Mouse (Mus musculus): ENCODE data around the gene Sept12. TPM values are rescaled to one million over a fixed set of nuclear protein-coding genes. Genes with fewer than 3 reads are reported as not detected.

Gene Sept12
- polyA plus RNA-seq, 1 experiment from 2014 or later: not detected

GRCm38 (mm10) chr16:4979755-4980380, 17.8 kb downstream of the Sept12 start:
- Histone ChIP-seq H3K4me2 (replicated peaks; ENCODE audit: low read depth) (no peak overlapping the region), H3K4me1 (replicated peaks; ENCODE audit: control insufficient read depth, insufficient read depth, low read length) (no peaks in the 10 kb centered on the region), H3K27me3 (replicated peaks; ENCODE audit: control insufficient read depth, insufficient read depth, low read length) (no peaks in the 10 kb centered on the region), H3K9ac (ENCODE audit: low read depth, low read length) (no peak overlapping the region), H3K9me3 (ENCODE audit: control insufficient read depth) (no peaks in the 10 kb centered on the region), H3K27ac (ENCODE audit: low read depth, low read length) (no peak overlapping the region), H3K36me3 (ENCODE audit: control insufficient read depth, insufficient read depth) (no peaks in the 10 kb centered on the region), H3K4me3 (ENCODE audit: low read depth, low read length) (no peak overlapping the region)
- no peak; the same call in 1 of the 2 replicates for ATAC-seq
- peak; percentile 77 for TF ChIP-seq CTCF (IDR thresholded peaks at IDR 0.05; ENCODE audit: low read depth)
- WGBS: 66% methylated on average over 4 of the region's 4 CpGs

- Histone ChIP-seq H3K9ac (ENCODE audit: low read depth, low read length) (no peak overlapping the region), H3K4me1 (replicated peaks; ENCODE audit: control insufficient read depth, insufficient read depth, low read length) (no peaks in the 10 kb centered on the region), H3K4me3 (ENCODE audit: low read depth, low read length) (no peak overlapping the region), H3K27me3 (replicated peaks; ENCODE audit: control insufficient read depth, insufficient read depth, low read length) (no peaks in the 10 kb centered on the region), H3K9me3 (ENCODE audit: control insufficient read depth) (no peaks in the 10 kb centered on the region), H3K4me2 (replicated peaks; ENCODE audit: low read depth) (no peak overlapping the region), H3K27ac (ENCODE audit: low read depth, low read length) (no peak overlapping the region), H3K36me3 (ENCODE audit: control insufficient read depth, insufficient read depth) (no peaks in the 10 kb centered on the region)
- TF ChIP-seq CTCF (IDR thresholded peaks at IDR 0.05; ENCODE audit: low read depth): no peak
- no peak for ATAC-seq
- WGBS: 52% methylated on average over 5 of the region's 5 CpGs
Observed at GRCm38 (mm10) chr16:4978275-4979051, 19.2 kb downstream of the Sept12 start.

- TF ChIP-seq CTCF (IDR thresholded peaks at IDR 0.05; ENCODE audit: low read depth): no peak
- Histone ChIP-seq H3K9ac (ENCODE audit: low read depth, low read length) (no peak overlapping the region), H3K4me3 (ENCODE audit: low read depth, low read length) (no peak overlapping the region), H3K4me2 (replicated peaks; ENCODE audit: low read depth) (no peak overlapping the region), H3K27ac (ENCODE audit: low read depth, low read length) (no peak overlapping the region), H3K9me3 (ENCODE audit: control insufficient read depth) (no peaks in the 10 kb centered on the region), H3K36me3 (ENCODE audit: control insufficient read depth, insufficient read depth) (no peaks in the 10 kb centered on the region), H3K27me3 (replicated peaks; ENCODE audit: control insufficient read depth, insufficient read depth, low read length) (no peaks in the 10 kb centered on the region), H3K4me1 (replicated peaks; ENCODE audit: control insufficient read depth, insufficient read depth, low read length) (no peaks in the 10 kb centered on the region)
- WGBS: 74% methylated on average over 2 of the region's 2 CpGs
- no peak for ATAC-seq
Observed at GRCm38 (mm10) chr16:4976180-4976579, 21.5 kb downstream of the Sept12 start.

GRCm38 (mm10) chr16:4974521-4974920, 23.1 kb downstream of the Sept12 start:
- WGBS: 88% methylated on average over 5 of the region's 5 CpGs
- Histone ChIP-seq H3K27me3 (replicated peaks; ENCODE audit: control insufficient read depth, insufficient read depth, low read length) (no peaks in the 10 kb centered on the region), H3K4me1 (replicated peaks; ENCODE audit: control insufficient read depth, insufficient read depth, low read length) (no peaks in the 10 kb centered on the region), H3K4me2 (replicated peaks; ENCODE audit: low read depth) (no peak overlapping the region), H3K9ac (ENCODE audit: low read depth, low read length) (no peak overlapping the region), H3K36me3 (ENCODE audit: control insufficient read depth, insufficient read depth) (no peaks in the 10 kb centered on the region), H3K27ac (ENCODE audit: low read depth, low read length) (no peak overlapping the region), H3K4me3 (ENCODE audit: low read depth, low read length) (no peak overlapping the region), H3K9me3 (ENCODE audit: control insufficient read depth) (no peaks in the 10 kb centered on the region)
- TF ChIP-seq CTCF (IDR thresholded peaks at IDR 0.05; ENCODE audit: low read depth): no peak
- no peak for ATAC-seq

- 63% methylated on average over 4 of the region's 4 CpGs for WGBS
- no peaks in the 10 kb centered on the region for H3K36me3 ChIP-seq (ENCODE audit: control insufficient read depth, insufficient read depth)
- H3K27me3 ChIP-seq (replicated peaks; ENCODE audit: control insufficient read depth, insufficient read depth, low read length): no peaks in the 10 kb centered on the region
- no peak for ATAC-seq
- no peak overlapping the region for H3K4me3 ChIP-seq (ENCODE audit: low read depth, low read length)
- H3K9ac ChIP-seq (ENCODE audit: low read depth, low read length): no peak overlapping the region
- no peak overlapping the region for H3K4me2 ChIP-seq (replicated peaks; ENCODE audit: low read depth)
- H3K9me3 ChIP-seq (ENCODE audit: control insufficient read depth): no peaks in the 10 kb centered on the region
- no peaks in the 10 kb centered on the region for H3K4me1 ChIP-seq (replicated peaks; ENCODE audit: control insufficient read depth, insufficient read depth, low read length)
- H3K27ac ChIP-seq (ENCODE audit: low read depth, low read length): no peak overlapping the region
- TF ChIP-seq CTCF (IDR thresholded peaks at IDR 0.05; ENCODE audit: low read depth): no peak
Observed at GRCm38 (mm10) chr16:4971626-4972025, 26.0 kb downstream of the Sept12 start.

- Histone ChIP-seq H3K27ac (ENCODE audit: low read depth, low read length) (no peak overlapping the region), H3K9ac (ENCODE audit: low read depth, low read length) (no peak overlapping the region), H3K27me3 (replicated peaks; ENCODE audit: control insufficient read depth, insufficient read depth, low read length) (no peaks in the 10 kb centered on the region), H3K9me3 (ENCODE audit: control insufficient read depth) (no peaks in the 10 kb centered on the region), H3K4me2 (replicated peaks; ENCODE audit: low read depth) (no peak overlapping the region), H3K4me3 (ENCODE audit: low read depth, low read length) (no peak overlapping the region), H3K4me1 (replicated peaks; ENCODE audit: control insufficient read depth, insufficient read depth, low read length) (no peaks in the 10 kb centered on the region), H3K36me3 (ENCODE audit: control insufficient read depth, insufficient read depth) (no peaks in the 10 kb centered on the region)
- TF ChIP-seq CTCF (IDR thresholded peaks at IDR 0.05; ENCODE audit: low read depth): no peak
- 79% methylated on average over 5 of the region's 5 CpGs for WGBS
- ATAC-seq: no peak
Observed at GRCm38 (mm10) chr16:4969055-4969843, 28.4 kb downstream of the Sept12 start.

All from intestine, postnatal 0 days (tissue).